In the genomic region with DNA sequence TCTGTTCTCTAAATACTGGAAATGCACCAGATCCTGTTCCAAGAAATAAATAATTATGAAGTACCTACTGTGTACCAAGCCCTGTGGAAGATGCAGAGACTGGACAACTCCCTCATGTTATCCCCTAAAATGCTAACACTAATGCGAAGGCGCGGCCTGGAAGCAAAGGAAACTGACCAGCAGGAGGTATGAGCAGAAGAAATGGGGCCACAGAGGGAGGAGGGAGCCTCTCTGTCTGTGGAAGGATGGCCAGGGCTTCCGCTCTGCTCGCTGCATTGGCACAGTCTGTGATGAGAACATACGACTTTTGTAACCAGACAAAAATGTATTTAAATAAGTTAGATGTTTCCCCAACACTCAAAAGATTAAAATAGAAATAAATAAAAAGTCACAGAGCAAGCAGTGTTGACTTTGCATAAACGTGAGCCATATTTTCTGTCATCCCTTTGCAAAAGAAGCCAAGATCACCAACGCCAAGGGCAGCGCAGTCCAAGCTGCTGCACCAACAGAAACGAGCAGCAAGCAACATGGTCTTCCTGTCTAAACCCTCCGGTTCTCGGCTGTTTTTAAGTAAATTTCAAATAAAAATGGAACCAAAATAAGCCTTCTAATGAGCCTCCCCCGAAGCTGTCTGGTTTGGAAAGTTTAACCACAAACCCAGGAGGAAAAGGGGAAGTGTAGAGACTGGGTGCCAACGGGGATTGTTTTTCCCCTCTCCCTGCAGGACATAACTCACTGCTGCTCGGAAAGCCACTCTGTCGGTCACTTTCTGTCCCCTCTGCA, we compare ENCODE assay signal across 9 mouse cellular contexts. TPM values are rescaled to one million over a fixed set of nuclear protein-coding genes. Genes with fewer than 3 reads are reported as not detected.
A peak's percentile ranks its signal among the peaks of the same experiment; 100 is the strongest.
DNase-seq lines count a peak whose midpoint lies in the region; ATAC-seq and TF ChIP-seq lines count a peak whose summit lies in the region.
"Had no signal": no experiment of that assay in that cellular context is flagged by ENCODE, and none has a peak within 500 bp of the region (broad histone marks: within the 10 kb centered on the region; RNA-seq: fewer than 3 reads in every experiment).

No protein-coding gene starts in this region.

- H3K4me2 ChIP-seq in heart, embryonic 11.5 days: no peak overlapping the region
- 0 out of 2 replicates have a peak overlapping the region, but pooled peaks have one; percentile 0 for H3K4me2 ChIP-seq in limb, embryonic 14.5 days (replicated peaks; ENCODE audit: low read depth, low read length, severe bottlenecking)

- H3K27ac ChIP-seq in heart, embryonic 10.5 days: peak overlapping the region; percentile 53; the same call in 1 of the 2 replicates
- no peak overlapping the region for H3K27ac ChIP-seq in heart, embryonic 11.5 days (ENCODE audit: low read depth, low read length)
- peak overlapping the region; percentile 0 for H3K27ac ChIP-seq in limb, embryonic 14.5 days (replicated peaks; ENCODE audit: low read depth, low read length)

- H3K4me3 ChIP-seq in heart, embryonic 10.5 days: no peak overlapping the region
- no peak overlapping the region for H3K4me3 ChIP-seq in heart, embryonic 11.5 days (ENCODE audit: low read depth, low read length)
- no peak overlapping the region for H3K4me3 ChIP-seq in limb, embryonic 14.5 days (replicated peaks; ENCODE audit: low read length)

- H3K9me3 ChIP-seq in heart, embryonic 10.5 days: no peaks in the 10 kb centered on the region
- no peaks in the 10 kb centered on the region for H3K9me3 ChIP-seq in heart, embryonic 11.5 days (replicated peaks; ENCODE audit: control insufficient read depth, low read length)
- H3K9me3 ChIP-seq in limb, embryonic 14.5 days (ENCODE audit: control insufficient read depth, low read length): no peaks in the 10 kb centered on the region

- no peaks in the 10 kb centered on the region for H3K27me3 ChIP-seq in heart, embryonic 10.5 days (ENCODE audit: insufficient read depth, poor library complexity, severe bottlenecking)
- H3K27me3 ChIP-seq in heart, embryonic 11.5 days (ENCODE audit: control insufficient read depth, insufficient read depth, low read length): no peaks in the 10 kb centered on the region
- H3K27me3 ChIP-seq in limb, embryonic 14.5 days (ENCODE audit: control insufficient read depth, insufficient read depth, low read length): no peaks in the 10 kb centered on the region

- DNase-seq in heart, embryonic 10.5 days (ENCODE audit: low spot score): no peak
- DNase-seq in A20 (ENCODE audit: low read depth, low spot score): peak; percentile 53
- peak; percentile 38 to 43 for DNase-seq in cerebellum, postnatal 14 days
- no peak for DNase-seq in limb, embryonic 14.5 days (ENCODE audit: low spot score)
- DNase-seq in left cerebral cortex, postnatal 14 days (ENCODE audit: low spot score in 2 of 2): no peak
- no peak for DNase-seq in right cerebral cortex, postnatal 4 days

- peaks cover 63% of the 10 kb centered on the region for H3K4me1 ChIP-seq in heart, embryonic 10.5 days
- peaks cover 47% of the 10 kb centered on the region for H3K4me1 ChIP-seq in heart, embryonic 11.5 days (ENCODE audit: control insufficient read depth, insufficient read depth, low read length)
- H3K4me1 ChIP-seq in limb, embryonic 14.5 days (ENCODE audit: control insufficient read depth, insufficient read depth, low read length): peaks cover 59% of the 10 kb centered on the region

- intact Hi-C loops in left cerebral cortex, postnatal 14 days (cut with DNase I): no loop called here

- H3K9ac ChIP-seq in heart, embryonic 11.5 days (ENCODE audit: low read depth, low read length): no peak overlapping the region
- H3K9ac ChIP-seq in limb, embryonic 14.5 days (ENCODE audit: low read depth, low read length, severe bottlenecking): no peak overlapping the region

- no peak for ATAC-seq in heart, embryonic 11.5 days (replicated peaks; ENCODE audit: insufficient number of reproducible peaks, low FRiP score, low TSS enrichment)
- ATAC-seq in limb, embryonic 14.5 days (ENCODE audit: low FRiP score, low read depth): no peak; the same call in 1 of the 2 replicates
- no peak for ATAC-seq in frontal cortex, adult (ENCODE audit: low TSS enrichment)

- no peak for TF ChIP-seq POLR2A in limb, embryonic 14.5 days (IDR thresholded peaks at IDR 0.05; ENCODE audit: borderline replicate concordance, extremely low read depth, insufficient read depth, insufficient read length)

- 71% methylated on average over 16 of the region's 16 CpGs for WGBS in heart, embryonic 10.5 days
- 70% methylated on average over 16 of the region's 16 CpGs for WGBS in heart, embryonic 11.5 days (ENCODE audit: insufficient replicate concordance)
- 41% methylated on average over 16 of the region's 16 CpGs for WGBS in limb, embryonic 14.5 days

- H3K36me3 ChIP-seq in heart, embryonic 10.5 days: peaks cover 4% of the 10 kb centered on the region; the same call in 1 of the 2 replicates
- no peaks in the 10 kb centered on the region for H3K36me3 ChIP-seq in heart, embryonic 11.5 days (ENCODE audit: control insufficient read depth, insufficient read depth, low read length)
- H3K36me3 ChIP-seq in limb, embryonic 14.5 days (ENCODE audit: control insufficient read depth, insufficient read depth, low read length): no peaks in the 10 kb centered on the region

RNA-seq across cellular contexts. Expression of gene Ggta1, which starts 18.9 kb away (rescaled TPM):
- polyA plus RNA-seq in heart, embryonic 10.5 days (2016; fragmentation: Nextera tagmentation; extraction: Ambion mirVana): 30.4 and 51.3 TPM in 2 replicates
- polyA plus RNA-seq in heart, embryonic 11.5 days (2014; fragmentation: Nextera tagmentation; extraction: Ambion mirVana): 38.1 and 42.1 TPM in 2 replicates
- 27.4 TPM in 2 replicates for polyA plus RNA-seq in limb, embryonic 14.5 days (2012; rRNA removed)
- 29.2 and 36.1 TPM in 2 replicates for polyA plus RNA-seq in limb, embryonic 14.5 days (2014; fragmentation: Nextera tagmentation; extraction: Ambion mirVana)
- total RNA-seq in left cerebral cortex, postnatal 14 days (2021): 1 to 10 TPM; 2.9 to 3.5 TPM

RNA-seq across cellular contexts. Expression of gene 4930402F06Rik, which starts 47.2 kb away (rescaled TPM):
- not detected in 2 replicates for polyA plus RNA-seq in heart, embryonic 10.5 days (2016; fragmentation: Nextera tagmentation; extraction: Ambion mirVana)
- polyA plus RNA-seq in heart, embryonic 11.5 days (2014; fragmentation: Nextera tagmentation; extraction: Ambion mirVana): not detected in 2 replicates
- polyA plus RNA-seq in limb, embryonic 14.5 days (2012; rRNA removed): not detected in 2 replicates
- not detected in 2 replicates for polyA plus RNA-seq in limb, embryonic 14.5 days (2014; fragmentation: Nextera tagmentation; extraction: Ambion mirVana)
- total RNA-seq in left cerebral cortex, postnatal 14 days (2021): not detected
- total RNA-seq: neutrophil, adult 5-6 weeks had no signal

Comparison
In these comparisons a context has a peak if more than half of its experiments do, and no peak if none do; other contexts are left out.
1. DNase-seq: peak in A20 (single experiment) and cerebellum, postnatal 14 days (2 of 2); none in heart, embryonic 10.5 days (single experiment), limb, embryonic 14.5 days (single experiment), left cerebral cortex, postnatal 14 days (0 of 2) and right cerebral cortex, postnatal 4 days (single experiment).